Mouse (Mus musculus): ENCODE results near the gene Zwint. TPM values are rescaled to one million over a fixed set of nuclear protein-coding genes. Genes with fewer than 3 reads are reported as not detected.

Zwint gene
- polyA plus RNA-seq, 1 experiment from 2014 or later, result 95.2 TPM

DNA sequence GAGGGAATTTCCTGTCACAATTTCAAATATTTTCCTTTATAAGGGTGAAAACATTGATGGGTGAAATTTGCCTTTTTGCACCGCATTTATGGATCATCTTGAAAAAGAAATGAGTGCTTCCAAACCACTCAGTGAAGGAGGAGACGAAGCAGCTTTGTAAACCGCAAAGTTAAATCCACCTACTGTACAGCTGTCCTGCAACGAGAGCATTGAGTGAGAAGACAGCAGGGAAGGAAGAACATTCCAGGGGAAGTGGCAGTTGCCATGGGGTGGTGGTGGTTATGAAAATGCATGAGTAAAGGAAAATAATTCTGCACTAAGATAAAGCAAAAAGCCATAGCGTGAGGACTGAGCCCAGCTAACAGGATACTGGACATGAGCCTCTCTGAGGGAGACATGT is 13.2 kb downstream of the Zwint start:
- no peak for TF ChIP-seq CTCF (IDR thresholded peaks at IDR 0.05; ENCODE audit: low read depth)
- TF ChIP-seq EP300 (optimal IDR thresholded peaks at IDR 0.05), result no peak
- no peak overlapping the region for H3K4me2 ChIP-seq (replicated peaks; ENCODE audit: low read depth)
- DNase-seq (ENCODE audit: low spot score) (no peak), ATAC-seq (ENCODE audit: low FRiP score, low TSS enrichment) (no peak)
- H3K27me3 ChIP-seq (ENCODE audit: control insufficient read depth, insufficient read depth, low read length), result no peaks in the 10 kb centered on the region
- H3K27ac ChIP-seq (replicated peaks), result no peak overlapping the region
- H3K4me1 ChIP-seq (replicated peaks; ENCODE audit: control insufficient read depth, insufficient read depth), result no peaks in the 10 kb centered on the region
- H3K4me3 ChIP-seq (ENCODE audit: low read depth, low read length), result no peak overlapping the region
- H3K36me3 ChIP-seq (ENCODE audit: control insufficient read depth, insufficient read depth, low read length), result no peaks in the 10 kb centered on the region
- no peak overlapping the region for H3K9ac ChIP-seq (ENCODE audit: low read length)
- 96% methylated on average over 5 of the region's 5 CpGs for WGBS
- H3K9me3 ChIP-seq (ENCODE audit: control insufficient read depth, low read length), result no peaks in the 10 kb centered on the region

GRCm38 (mm10) chr10:72669086-72669485 is 14.4 kb downstream of the Zwint start:
- Histone ChIP-seq H3K9ac (ENCODE audit: low read length) (no peak overlapping the region), H3K4me1 (replicated peaks; ENCODE audit: control insufficient read depth, insufficient read depth) (no peaks in the 10 kb centered on the region), H3K4me2 (replicated peaks; ENCODE audit: low read depth) (no peak overlapping the region), H3K27me3 (ENCODE audit: control insufficient read depth, insufficient read depth, low read length) (no peaks in the 10 kb centered on the region), H3K9me3 (ENCODE audit: control insufficient read depth, low read length) (no peaks in the 10 kb centered on the region), H3K36me3 (ENCODE audit: control insufficient read depth, insufficient read depth, low read length) (no peaks in the 10 kb centered on the region), H3K27ac (replicated peaks) (no peak overlapping the region), H3K4me3 (ENCODE audit: low read depth, low read length) (no peak overlapping the region)
- no peak for ATAC-seq (ENCODE audit: low FRiP score, low TSS enrichment)
- TF ChIP-seq EP300 (optimal IDR thresholded peaks at IDR 0.05) (no peak), CTCF (IDR thresholded peaks at IDR 0.05; ENCODE audit: low read depth) (no peak)
- 55% methylated on average over 1 of the region's 1 CpGs for WGBS
- DNase-seq (ENCODE audit: low spot score), result no peak

DNA sequence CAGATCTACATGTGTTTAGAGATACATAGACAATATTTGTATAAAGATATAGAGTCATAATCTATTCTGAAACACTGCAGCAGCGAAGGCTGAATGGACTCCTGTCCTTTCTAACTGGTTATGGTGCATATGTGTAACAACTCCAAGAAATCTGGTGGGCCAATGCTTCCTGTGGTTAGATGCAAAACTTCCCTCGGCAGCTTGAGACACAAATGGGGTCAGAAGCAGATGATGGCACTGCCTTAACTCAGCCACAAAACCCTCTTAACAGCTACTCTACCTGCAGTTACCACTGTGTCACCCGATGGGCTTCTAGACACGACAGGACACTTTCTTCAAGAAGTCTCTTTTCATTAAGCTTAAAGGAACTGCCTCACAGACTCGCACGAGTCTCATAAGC is 21.3 kb downstream of the Zwint start:
- TF ChIP-seq EP300 (optimal IDR thresholded peaks at IDR 0.05) (no peak), CTCF (IDR thresholded peaks at IDR 0.05; ENCODE audit: low read depth) (no peak)
- H3K4me1 ChIP-seq (replicated peaks; ENCODE audit: control insufficient read depth, insufficient read depth), result no peaks in the 10 kb centered on the region
- no peak for ATAC-seq (ENCODE audit: low FRiP score, low TSS enrichment)
- no peak overlapping the region for H3K4me3 ChIP-seq (ENCODE audit: low read depth, low read length)
- H3K36me3 ChIP-seq (ENCODE audit: control insufficient read depth, insufficient read depth, low read length), result no peaks in the 10 kb centered on the region
- DNase-seq (ENCODE audit: low spot score), result no peak
- no peaks in the 10 kb centered on the region for H3K27me3 ChIP-seq (ENCODE audit: control insufficient read depth, insufficient read depth, low read length)
- 90% methylated on average over 6 of the region's 6 CpGs for WGBS
- H3K27ac ChIP-seq (replicated peaks), result no peak overlapping the region
- H3K9me3 ChIP-seq (ENCODE audit: control insufficient read depth, low read length), result no peaks in the 10 kb centered on the region
- H3K9ac ChIP-seq (ENCODE audit: low read length), result no peak overlapping the region
- H3K4me2 ChIP-seq (replicated peaks; ENCODE audit: low read depth), result no peak overlapping the region

DNA sequence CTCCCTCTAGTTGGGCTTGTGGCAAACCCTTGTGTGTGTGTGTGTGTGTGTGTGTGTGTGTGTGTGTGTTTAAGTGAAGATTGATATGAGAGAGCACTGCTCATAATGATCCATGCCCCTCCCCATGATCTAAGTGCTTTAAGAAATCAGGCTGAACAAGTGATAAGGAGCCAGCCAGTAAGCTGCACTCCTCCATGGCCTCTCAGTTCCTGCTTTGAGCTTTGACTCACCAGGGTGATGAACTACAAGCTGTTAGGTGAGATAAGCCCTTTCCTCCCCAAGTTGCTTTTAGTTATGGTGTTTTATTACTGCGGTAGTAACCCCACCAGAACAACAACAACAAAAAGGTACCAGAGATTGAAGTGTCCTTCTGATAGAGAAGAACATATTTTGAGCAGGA is 21.9 kb downstream of the Zwint start:
- H3K36me3 ChIP-seq (ENCODE audit: control insufficient read depth, insufficient read depth, low read length), result no peaks in the 10 kb centered on the region
- H3K27me3 ChIP-seq (ENCODE audit: control insufficient read depth, insufficient read depth, low read length), result no peaks in the 10 kb centered on the region
- ATAC-seq (ENCODE audit: low FRiP score, low TSS enrichment) (peak; percentile 76), DNase-seq (ENCODE audit: low spot score) (no peak)
- no peak overlapping the region for H3K4me3 ChIP-seq (ENCODE audit: low read depth, low read length)
- H3K9ac ChIP-seq (ENCODE audit: low read length), result no peak overlapping the region
- 73% methylated on average over 1 of the region's 1 CpGs for WGBS
- no peaks in the 10 kb centered on the region for H3K9me3 ChIP-seq (ENCODE audit: control insufficient read depth, low read length)
- H3K27ac ChIP-seq (replicated peaks), result no peak overlapping the region
- TF ChIP-seq CTCF (IDR thresholded peaks at IDR 0.05; ENCODE audit: low read depth) (no peak), EP300 (optimal IDR thresholded peaks at IDR 0.05) (no peak)
- no peak overlapping the region for H3K4me2 ChIP-seq (replicated peaks; ENCODE audit: low read depth)
- H3K4me1 ChIP-seq (replicated peaks; ENCODE audit: control insufficient read depth, insufficient read depth), result no peaks in the 10 kb centered on the region

- H3K9ac ChIP-seq (ENCODE audit: low read length), result no peak overlapping the region
- 88% methylated on average over 4 of the region's 4 CpGs for WGBS
- no peak overlapping the region for H3K4me2 ChIP-seq (replicated peaks; ENCODE audit: low read depth)
- H3K9me3 ChIP-seq (ENCODE audit: control insufficient read depth, low read length), result no peaks in the 10 kb centered on the region
- no peaks in the 10 kb centered on the region for H3K36me3 ChIP-seq (ENCODE audit: control insufficient read depth, insufficient read depth, low read length)
- H3K4me3 ChIP-seq (ENCODE audit: low read depth, low read length), result no peak overlapping the region
- H3K27ac ChIP-seq (replicated peaks), result no peak overlapping the region
- ATAC-seq (ENCODE audit: low FRiP score, low TSS enrichment) (no peak), DNase-seq (ENCODE audit: low spot score) (no peak)
- H3K4me1 ChIP-seq (replicated peaks; ENCODE audit: control insufficient read depth, insufficient read depth), result no peaks in the 10 kb centered on the region
- no peaks in the 10 kb centered on the region for H3K27me3 ChIP-seq (ENCODE audit: control insufficient read depth, insufficient read depth, low read length)
- TF ChIP-seq CTCF (IDR thresholded peaks at IDR 0.05; ENCODE audit: low read depth) (no peak), EP300 (optimal IDR thresholded peaks at IDR 0.05) (no peak)
Measured at GRCm38 (mm10) chr10:72679086-72679485, 24.4 kb downstream of the Zwint start.

DNA sequence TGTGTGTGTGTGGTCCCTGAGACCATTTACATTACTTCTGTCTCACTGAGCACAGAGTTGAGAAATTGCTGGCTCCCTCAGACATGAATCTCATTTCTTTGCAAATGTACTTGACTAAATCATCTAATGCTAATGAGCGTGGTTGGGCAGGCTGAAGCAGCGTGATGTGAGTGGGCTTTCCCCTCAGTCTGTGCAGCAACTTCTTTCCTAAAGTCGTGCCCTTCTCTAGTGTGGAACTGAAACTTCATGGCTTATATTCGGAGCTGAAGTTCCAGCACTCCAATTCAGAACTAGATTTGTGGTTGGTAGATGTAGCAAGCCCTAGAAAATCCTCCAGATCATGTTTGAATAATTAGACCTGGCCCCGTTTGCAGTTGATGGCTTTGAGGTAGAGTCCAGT is 46.4 kb downstream of the Zwint start:
- Histone ChIP-seq H3K9me3 (ENCODE audit: control insufficient read depth, low read length) (no peaks in the 10 kb centered on the region), H3K4me3 (ENCODE audit: low read depth, low read length) (no peak overlapping the region), H3K9ac (ENCODE audit: low read length) (no peak overlapping the region), H3K27ac (replicated peaks) (no peak overlapping the region), H3K27me3 (ENCODE audit: control insufficient read depth, insufficient read depth, low read length) (no peaks in the 10 kb centered on the region), H3K4me1 (replicated peaks; ENCODE audit: control insufficient read depth, insufficient read depth) (no peaks in the 10 kb centered on the region), H3K4me2 (replicated peaks; ENCODE audit: low read depth) (no peak overlapping the region), H3K36me3 (ENCODE audit: control insufficient read depth, insufficient read depth, low read length) (no peaks in the 10 kb centered on the region)
- WGBS, result 76% methylated on average over 5 of the region's 5 CpGs
- no peak for DNase-seq (ENCODE audit: low spot score)
- ATAC-seq (ENCODE audit: low FRiP score, low TSS enrichment), result no peak
- TF ChIP-seq CTCF (IDR thresholded peaks at IDR 0.05; ENCODE audit: low read depth) (no peak), EP300 (optimal IDR thresholded peaks at IDR 0.05) (no peak)
